Mouse (Mus musculus): Measurements from ENCODE around the gene Acsm3. TPM values are rescaled to one million over a fixed set of nuclear protein-coding genes. Genes with fewer than 3 reads are reported as not detected.
"Not testable (repeated sequence)": the region's sequence is repeated elsewhere in the genome, so short reads cannot be mapped to it uniquely, and the experiment has no call there.

Acsm3 gene
- 9.7 and 10.5 TPM in 2 replicates for polyA plus RNA-seq (2015; fragmentation: Nextera tagmentation; extraction: Ambion mirVana)

DNA sequence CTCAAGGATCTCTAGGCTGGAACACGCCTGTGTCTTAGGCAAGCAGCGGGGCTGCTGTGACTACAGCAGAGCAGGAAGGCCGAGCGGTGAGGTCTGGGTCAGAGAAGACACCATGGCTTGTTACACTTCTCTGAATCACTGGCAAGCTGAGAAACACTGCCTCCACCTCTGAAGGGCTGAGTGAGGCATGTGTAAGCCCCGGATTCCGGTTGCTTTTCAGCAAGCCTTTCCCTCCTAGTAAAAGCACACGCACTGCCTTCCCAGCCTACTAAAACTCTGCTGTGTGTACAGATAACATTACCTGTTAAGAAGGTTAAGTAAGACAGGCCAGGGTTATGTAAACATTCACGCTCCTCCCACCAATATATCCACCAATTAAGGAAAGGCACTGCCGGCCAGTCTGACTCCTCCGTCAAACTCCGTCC, at the start of gene Acsm3:
Gene Acsm3 (plus strand): TSS at position 397 of the 425 bp plus-strand sequence.
- no peaks in the 10 kb centered on the region for H3K27me3 ChIP-seq (ENCODE audit: control insufficient read depth, insufficient read depth, low read length)
- H3K27ac ChIP-seq (replicated peaks), result 0 out of 2 replicates have a peak within 1 kb of the TSS, but pooled peaks have one; percentile 24
- H3K4me3 ChIP-seq (ENCODE audit: low read depth, low read length), result peak within 1 kb of the TSS; percentile 17; the same call in 1 of the 2 replicates
- H3K9me3 ChIP-seq (ENCODE audit: control insufficient read depth, low read length), result no peaks in the 10 kb centered on the region
- ATAC-seq (ENCODE audit: low FRiP score, low TSS enrichment) (peak; percentile 85), DNase-seq (ENCODE audit: low spot score) (peak; percentile 34)
- H3K4me1 ChIP-seq (replicated peaks; ENCODE audit: control insufficient read depth, insufficient read depth), result no peaks in the 10 kb centered on the region
- peak within 1 kb of the TSS; percentile 25; the same call in 1 of the 2 replicates for H3K4me2 ChIP-seq (replicated peaks; ENCODE audit: low read depth)
- H3K9ac ChIP-seq (ENCODE audit: low read length), result 0 out of 2 replicates have a peak within 1 kb of the TSS, but pooled peaks have one; percentile 27
- 26% methylated on average over 11 of the region's 11 CpGs for WGBS
- no peak for TF ChIP-seq CTCF (IDR thresholded peaks at IDR 0.05; ENCODE audit: low read depth)
- no peak for TF ChIP-seq EP300 (optimal IDR thresholded peaks at IDR 0.05)
- H3K36me3 ChIP-seq (ENCODE audit: control insufficient read depth, insufficient read depth, low read length), result no peaks in the 10 kb centered on the region

DNA sequence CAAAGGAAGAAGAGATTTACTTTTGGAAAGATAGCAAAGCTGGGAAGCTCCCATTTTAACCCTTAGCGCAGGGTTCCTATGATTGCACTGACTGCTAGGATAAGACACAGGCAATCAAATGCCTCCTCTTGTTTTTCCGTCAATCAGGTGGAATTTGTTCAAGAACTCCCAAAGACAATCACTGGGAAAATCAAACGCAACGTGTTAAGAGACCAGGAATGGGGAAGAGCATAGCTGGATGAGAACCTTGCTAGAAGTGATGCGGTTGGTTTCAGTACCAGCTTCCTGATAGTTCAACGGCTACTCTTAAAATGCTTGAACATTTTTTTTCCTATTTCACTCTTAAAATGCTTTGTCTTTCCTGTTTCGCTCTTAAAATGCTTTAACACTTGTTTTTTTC, 46.6 kb upstream of the Acsm3 start:
- Histone ChIP-seq H3K9ac (ENCODE audit: low read length) (no peak overlapping the region), H3K27me3 (ENCODE audit: control insufficient read depth, insufficient read depth, low read length) (no peaks in the 10 kb centered on the region), H3K27ac (replicated peaks) (no peak overlapping the region), H3K4me2 (replicated peaks; ENCODE audit: low read depth) (no peak overlapping the region), H3K4me3 (ENCODE audit: low read depth, low read length) (no peak overlapping the region), H3K9me3 (ENCODE audit: control insufficient read depth, low read length) (no peaks in the 10 kb centered on the region), H3K36me3 (ENCODE audit: control insufficient read depth, insufficient read depth, low read length) (peaks cover 12% of the 10 kb centered on the region), H3K4me1 (replicated peaks; ENCODE audit: control insufficient read depth, insufficient read depth) (no peaks in the 10 kb centered on the region)
- 89% methylated on average over 7 of the region's 7 CpGs for WGBS
- ATAC-seq (ENCODE audit: low FRiP score, low TSS enrichment) (no peak), DNase-seq (ENCODE audit: low spot score) (no peak)
- TF ChIP-seq EP300 (optimal IDR thresholded peaks at IDR 0.05) (no peak), CTCF (IDR thresholded peaks at IDR 0.05; ENCODE audit: low read depth) (no peak)

- H3K4me1 ChIP-seq (replicated peaks; ENCODE audit: control insufficient read depth, insufficient read depth), result no peaks in the 10 kb centered on the region
- under 1% methylated on average over 60 of the region's 60 CpGs for WGBS
- no peaks in the 10 kb centered on the region for H3K9me3 ChIP-seq (ENCODE audit: control insufficient read depth, low read length)
- peaks cover 12% of the 10 kb centered on the region for H3K36me3 ChIP-seq (ENCODE audit: control insufficient read depth, insufficient read depth, low read length)
- H3K9ac ChIP-seq (ENCODE audit: low read length), result peak within 1 kb of the TSS; percentile 86
- ATAC-seq (ENCODE audit: low FRiP score, low TSS enrichment) (peak; percentile 95), DNase-seq (ENCODE audit: low spot score) (peak; percentile 92)
- peak within 1 kb of the TSS; percentile 96 for H3K4me3 ChIP-seq (ENCODE audit: low read depth, low read length)
- H3K4me2 ChIP-seq (replicated peaks; ENCODE audit: low read depth), result peak within 1 kb of the TSS; percentile 86
- TF ChIP-seq EP300 (optimal IDR thresholded peaks at IDR 0.05), result no peak
- peak; percentile 84 for TF ChIP-seq CTCF (IDR thresholded peaks at IDR 0.05; ENCODE audit: low read depth)
- H3K27me3 ChIP-seq (ENCODE audit: control insufficient read depth, insufficient read depth, low read length), result no peaks in the 10 kb centered on the region
- H3K27ac ChIP-seq (replicated peaks), result peak within 1 kb of the TSS; percentile 75
These were observed 40.3 kb upstream of the Acsm3 start, which contains the start of gene Thumpd1 for GRCm38 (mm10) chr7:119720253-119720946. TSS of gene Thumpd1 (minus strand) at chr7:119720798.

GRCm38 (mm10) chr7:119720947-119721310, 39.8 kb upstream of the Acsm3 start:
- no peaks in the 10 kb centered on the region for H3K4me1 ChIP-seq (replicated peaks; ENCODE audit: control insufficient read depth, insufficient read depth)
- peak overlapping the region; percentile 86 for H3K9ac ChIP-seq (ENCODE audit: low read length)
- H3K4me3 ChIP-seq (ENCODE audit: low read depth, low read length), result peak overlapping the region; percentile 96
- no peaks in the 10 kb centered on the region for H3K9me3 ChIP-seq (ENCODE audit: control insufficient read depth, low read length)
- peaks cover 12% of the 10 kb centered on the region for H3K36me3 ChIP-seq (ENCODE audit: control insufficient read depth, insufficient read depth, low read length)
- peak overlapping the region; percentile 86 for H3K4me2 ChIP-seq (replicated peaks; ENCODE audit: low read depth)
- ATAC-seq (ENCODE audit: low FRiP score, low TSS enrichment), result 0 out of 2 replicates have a peak, but pooled peaks have one; percentile 31
- DNase-seq (ENCODE audit: low spot score), result no peak
- WGBS, result 13% methylated on average over 8 of the region's 8 CpGs
- H3K27ac ChIP-seq (replicated peaks), result peak overlapping the region; percentile 75
- no peak for TF ChIP-seq CTCF (IDR thresholded peaks at IDR 0.05; ENCODE audit: low read depth)
- TF ChIP-seq EP300 (optimal IDR thresholded peaks at IDR 0.05), result no peak
- H3K27me3 ChIP-seq (ENCODE audit: control insufficient read depth, insufficient read depth, low read length), result no peaks in the 10 kb centered on the region

DNA sequence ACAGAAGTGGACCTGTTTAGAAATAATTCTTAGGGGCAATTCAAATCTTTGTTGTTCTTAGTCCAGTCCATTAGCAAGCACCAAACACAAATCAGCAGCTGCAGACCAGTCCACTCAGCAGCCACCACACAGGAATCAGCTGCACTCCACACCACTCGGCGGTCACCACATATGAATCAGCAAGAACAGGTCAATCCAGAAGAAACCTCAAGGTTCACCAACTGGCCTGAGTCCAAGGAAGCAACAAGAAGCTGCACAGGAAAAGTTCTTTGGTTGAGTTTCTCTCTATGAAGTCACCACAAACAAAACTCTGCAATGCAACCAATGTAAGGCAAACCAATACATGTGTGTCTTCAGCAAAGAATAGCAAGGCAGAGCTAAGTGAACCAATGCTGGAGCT, 33.1 kb upstream of the Acsm3 start:
- no peak overlapping the region for H3K4me3 ChIP-seq (ENCODE audit: low read depth, low read length)
- 93% methylated on average over 2 of the region's 2 CpGs for WGBS
- no peak overlapping the region for H3K9ac ChIP-seq (ENCODE audit: low read length)
- no peaks in the 10 kb centered on the region for H3K27me3 ChIP-seq (ENCODE audit: control insufficient read depth, insufficient read depth, low read length)
- no peak for DNase-seq (ENCODE audit: low spot score)
- TF ChIP-seq EP300 (optimal IDR thresholded peaks at IDR 0.05), result no peak
- TF ChIP-seq CTCF (IDR thresholded peaks at IDR 0.05; ENCODE audit: low read depth), result no peak
- H3K4me1 ChIP-seq (replicated peaks; ENCODE audit: control insufficient read depth, insufficient read depth), result no peaks in the 10 kb centered on the region
- no peaks in the 10 kb centered on the region for H3K36me3 ChIP-seq (ENCODE audit: control insufficient read depth, insufficient read depth, low read length)
- ATAC-seq (ENCODE audit: low FRiP score, low TSS enrichment), result no peak
- H3K9me3 ChIP-seq (ENCODE audit: control insufficient read depth, low read length), result no peaks in the 10 kb centered on the region
- H3K4me2 ChIP-seq (replicated peaks; ENCODE audit: low read depth), result no peak overlapping the region
- no peak overlapping the region for H3K27ac ChIP-seq (replicated peaks)

DNA sequence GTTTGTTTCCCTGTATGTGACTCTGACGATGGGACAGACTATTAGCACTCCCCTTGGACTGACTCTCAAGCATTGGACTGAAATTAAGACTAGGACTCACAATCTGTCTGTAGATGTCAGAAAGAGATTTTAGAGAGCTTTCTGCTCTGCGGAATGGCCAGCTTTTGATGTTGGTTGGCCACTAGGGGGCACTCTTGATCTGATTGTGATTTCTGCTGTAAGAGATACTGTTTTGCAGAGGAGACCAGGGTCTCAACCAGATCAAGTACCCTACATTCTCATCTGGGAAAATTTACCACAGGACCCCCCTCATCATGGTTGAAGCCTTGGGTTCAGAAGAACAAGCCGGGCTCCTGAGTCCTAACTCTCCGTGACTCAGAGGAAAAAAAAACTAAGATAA, 29.5 kb upstream of the Acsm3 start:
- H3K4me2 ChIP-seq (replicated peaks; ENCODE audit: low read depth), result not testable (repeated sequence)

More for the DNA sequence above, 29.5 kb upstream of the Acsm3 start:
- not testable (repeated sequence) for DNase-seq (ENCODE audit: low spot score); H3K36me3 ChIP-seq (ENCODE audit: control insufficient read depth, insufficient read depth, low read length); H3K27ac ChIP-seq (replicated peaks); H3K4me3 ChIP-seq (ENCODE audit: low read depth, low read length); H3K9ac ChIP-seq (ENCODE audit: low read length); H3K4me1 ChIP-seq (replicated peaks; ENCODE audit: control insufficient read depth, insufficient read depth); H3K9me3 ChIP-seq (ENCODE audit: control insufficient read depth, low read length); ATAC-seq (ENCODE audit: low FRiP score, low TSS enrichment); H3K27me3 ChIP-seq (ENCODE audit: control insufficient read depth, insufficient read depth, low read length)
- TF ChIP-seq CTCF (IDR thresholded peaks at IDR 0.05; ENCODE audit: low read depth), result peak; percentile 58
- 86% methylated on average over 4 of the region's 4 CpGs for WGBS
